Mouse (Mus musculus) lung, adult 2 months (tissue): ENCODE results near the gene March2.

Experiments used
- CTCF ChIP-seq: fragments of 200-500 bp; IDR thresholded peaks from 2 replicates; pipeline ENCODE4 v1.5.1; 2011; ENCODE audit warnings: mild to moderate bottlenecking, low read length, control low read depth; ENCODE audit not compliant: insufficient read depth
- POLR2A ChIP-seq: fragments of 200-500 bp; IDR thresholded peaks from 2 replicates; pipeline ENCODE4 v1.6.1; 2011; ENCODE audit warnings: low read depth, mild to moderate bottlenecking, control low read depth, low read length, borderline replicate concordance; ENCODE audit errors: extremely low read depth

DNA sequence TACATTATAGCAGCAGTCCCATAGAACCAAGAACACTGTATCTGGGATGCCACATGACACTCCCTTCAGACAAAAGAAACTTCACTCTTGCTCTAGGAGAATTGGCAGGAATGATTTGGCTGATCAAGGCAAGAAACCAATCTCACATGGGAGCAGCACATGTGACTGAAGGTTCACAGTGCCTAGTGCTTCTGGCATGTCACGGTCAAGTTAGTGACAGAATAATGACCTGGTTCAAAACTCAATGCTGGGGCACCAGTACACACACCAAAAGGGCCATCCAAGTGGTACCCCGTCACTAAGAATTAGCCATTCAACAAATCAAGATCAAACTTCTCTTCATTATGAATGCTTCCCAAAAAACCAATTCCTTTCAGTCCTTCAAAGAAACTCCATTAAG, 42.4 kb downstream of the March2 start:
- no peak for TF ChIP-seq POLR2A
- TF ChIP-seq CTCF: no peak
